Mouse (Mus musculus): ENCODE data around the gene Lingo2.
A peak's percentile ranks its signal among the peaks of the same experiment; 100 is the strongest.

Lingo2 gene

DNA sequence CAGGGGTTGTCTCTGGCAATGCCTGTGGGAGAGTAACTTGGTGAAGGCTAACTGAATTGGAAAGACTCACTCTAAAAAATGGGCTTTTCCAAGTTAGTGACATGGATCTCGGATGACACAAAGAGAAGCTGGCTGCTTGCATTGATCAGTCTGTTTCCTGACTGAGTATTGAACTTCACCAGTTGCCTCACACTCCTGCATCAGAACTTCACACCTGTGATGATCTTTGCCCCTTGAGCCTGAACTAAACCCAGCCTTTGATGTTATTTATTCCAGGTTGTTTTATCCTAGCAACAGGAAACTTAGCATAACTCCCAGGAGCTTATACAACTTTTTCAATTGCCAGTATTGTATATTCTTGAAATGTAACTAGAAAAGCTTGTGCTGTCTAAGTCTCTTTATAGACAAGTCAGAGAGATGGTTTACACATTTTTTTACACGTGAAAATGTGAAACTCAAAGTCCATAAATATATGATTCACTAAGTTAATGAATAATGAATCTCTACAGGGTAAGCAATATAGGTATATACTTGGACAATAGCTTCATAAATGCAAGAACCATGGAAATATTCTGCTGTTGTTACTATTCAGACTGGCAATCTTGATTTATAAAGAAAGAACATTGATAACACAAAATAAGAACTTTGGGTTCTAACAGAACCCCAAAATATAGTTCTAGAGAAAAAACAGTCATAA lies 410.7 kb downstream of the Lingo2 start:
- no peak for DNase-seq

DNA sequence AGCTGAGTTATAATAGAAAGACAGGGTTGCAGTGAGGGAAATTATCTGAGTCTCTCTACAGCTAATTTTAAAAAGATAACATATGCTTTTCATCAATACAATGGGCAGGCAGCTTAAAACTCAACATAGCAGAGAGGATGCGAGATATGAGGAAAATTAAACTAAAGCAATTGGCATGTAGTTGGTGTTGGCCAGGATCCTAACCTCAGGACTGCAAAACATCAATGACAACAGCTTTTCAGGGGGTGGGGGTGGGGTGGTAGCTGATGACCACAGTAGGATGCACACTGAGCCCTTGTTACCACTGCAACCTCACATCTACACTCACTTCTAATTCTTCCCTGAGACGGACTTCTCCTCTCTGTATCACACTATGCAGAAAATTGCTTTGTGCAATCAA lies 417.7 kb downstream of the Lingo2 start:
- DNase-seq: no peak

DNA sequence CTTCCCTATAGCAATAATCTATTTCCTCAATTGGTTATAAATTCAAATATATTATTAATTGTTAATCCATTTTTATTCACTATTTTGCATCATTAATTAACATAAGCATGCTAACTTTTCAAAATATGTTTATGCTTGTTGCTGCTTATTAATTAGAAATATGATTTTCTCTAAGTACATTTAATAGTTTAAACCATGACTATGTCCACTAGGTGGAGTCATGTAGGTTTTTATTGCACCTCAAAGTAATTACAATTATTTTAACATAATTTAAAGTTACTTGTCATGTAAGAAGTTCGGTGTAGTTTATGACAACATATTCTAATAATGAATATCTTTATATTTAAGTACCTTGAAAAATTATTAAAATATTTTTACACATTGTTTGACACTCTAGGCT lies 461.3 kb downstream of the Lingo2 start:
- DNase-seq: no peak

DNA sequence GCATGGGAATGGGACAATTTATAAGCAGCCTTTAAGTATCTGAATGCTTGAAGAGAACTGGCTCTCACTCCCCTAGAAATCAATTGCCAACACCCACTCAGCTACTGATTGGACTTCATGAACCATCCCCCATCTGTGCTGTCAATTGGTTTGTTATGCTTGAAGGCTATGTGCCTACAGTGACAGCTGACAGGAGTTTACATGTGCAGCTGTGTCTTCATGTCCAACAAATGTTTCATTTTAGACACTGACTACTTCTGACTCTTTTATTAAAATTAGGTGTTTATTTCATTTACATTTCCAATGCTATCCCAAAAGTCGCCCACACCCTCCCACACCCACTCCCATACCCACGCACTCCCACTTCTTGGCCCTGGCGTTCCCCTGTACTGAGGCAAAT lies 516.3 kb downstream of the Lingo2 start:
- no peak for DNase-seq

DNA sequence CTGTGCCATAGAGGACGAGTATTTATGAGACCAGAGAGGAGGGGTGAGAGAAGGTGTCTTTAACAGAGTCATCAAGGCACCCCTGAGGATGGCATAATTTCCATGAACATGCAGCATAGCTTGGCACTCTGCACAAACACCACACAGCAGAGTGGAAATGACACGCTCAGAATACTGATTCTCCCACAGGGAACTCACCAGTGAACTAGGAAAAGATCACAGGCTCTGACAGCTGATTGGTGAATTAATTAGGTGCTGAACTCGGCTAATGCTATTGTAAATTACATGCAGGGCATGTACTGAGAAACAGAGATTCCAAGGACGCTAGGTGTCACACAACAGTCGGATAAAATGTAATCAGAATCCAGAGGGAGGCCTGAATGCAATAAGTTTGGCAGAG lies 525.4 kb downstream of the Lingo2 start:
- no peak for DNase-seq

DNA sequence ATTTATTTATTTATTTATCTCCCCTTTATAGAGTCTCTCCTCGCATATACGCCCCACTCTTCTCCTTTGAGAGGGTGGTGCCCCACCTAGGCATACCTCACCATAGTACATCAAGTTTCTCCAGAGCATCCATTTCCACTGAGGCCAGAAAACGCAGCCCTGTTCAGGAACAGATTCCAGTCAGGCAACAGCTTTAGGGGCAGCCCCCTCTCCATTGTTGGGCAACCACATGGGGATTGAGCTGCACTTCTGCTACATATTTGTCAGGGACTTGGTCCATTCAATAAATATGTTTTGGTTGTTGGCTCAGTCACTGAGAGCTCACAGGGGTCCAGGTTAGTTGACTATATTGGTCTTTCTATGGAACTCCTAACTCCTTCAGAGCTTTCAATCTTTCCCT lies 544.2 kb downstream of the Lingo2 start:
- DNase-seq: no peak

DNA sequence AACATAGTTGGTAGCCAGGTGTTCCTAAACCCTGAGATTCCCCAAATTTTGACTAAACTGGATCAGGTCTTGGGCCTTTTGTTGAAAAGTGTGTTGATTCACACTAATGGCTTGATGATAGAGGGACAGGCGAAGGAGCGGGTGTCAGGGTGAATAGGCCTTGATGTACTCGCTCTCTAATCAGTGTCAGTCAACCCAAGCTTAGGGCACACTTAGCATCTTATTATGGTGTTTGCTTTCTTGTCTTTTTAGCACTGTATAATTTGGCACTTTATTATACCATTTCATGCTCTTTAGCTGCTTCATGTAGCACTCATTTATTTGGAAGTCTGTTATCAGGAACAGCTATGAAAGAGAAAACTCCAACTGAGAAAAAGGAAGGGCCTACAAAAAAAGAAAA lies 582.6 kb downstream of the Lingo2 start:
- no peak for DNase-seq

DNA sequence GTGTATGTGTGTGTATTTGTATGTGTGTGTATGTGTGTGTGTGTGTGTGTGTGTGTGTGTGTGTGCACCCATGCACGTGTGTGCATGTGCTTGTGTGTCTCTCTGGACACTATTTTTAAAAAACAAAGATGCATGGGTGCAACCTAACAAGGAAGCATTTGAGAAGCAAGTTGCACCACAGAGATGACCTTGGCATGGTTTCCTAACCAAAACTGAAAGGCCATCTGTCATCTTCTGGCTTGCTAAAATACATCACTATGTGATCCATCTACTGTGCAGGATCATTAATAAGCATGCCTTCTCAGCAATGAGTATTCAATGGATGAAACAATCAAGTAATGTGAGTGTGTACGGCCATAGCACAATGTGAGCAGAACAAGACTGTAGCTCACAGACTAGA lies 597.1 kb downstream of the Lingo2 start:
- DNase-seq: no peak

DNA sequence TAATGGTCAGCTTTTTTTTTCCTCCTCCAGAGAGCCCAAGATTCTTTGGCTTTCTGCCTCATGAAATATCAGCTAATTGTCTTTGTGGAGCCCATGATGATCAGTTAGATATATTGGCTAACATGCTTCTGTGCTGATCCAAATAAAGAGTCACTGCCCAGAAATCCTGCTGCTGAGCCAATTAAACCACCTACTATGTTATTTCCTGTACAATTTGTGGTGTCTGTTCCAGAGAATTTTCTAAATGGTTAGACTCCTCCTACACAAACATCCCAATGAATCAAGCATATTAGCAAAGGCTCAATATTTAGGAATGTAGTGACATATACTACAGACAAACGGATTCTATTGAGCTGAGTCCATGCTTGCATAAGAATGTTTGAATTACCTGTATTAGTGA lies 619.8 kb downstream of the Lingo2 start:
- no peak for DNase-seq

DNA sequence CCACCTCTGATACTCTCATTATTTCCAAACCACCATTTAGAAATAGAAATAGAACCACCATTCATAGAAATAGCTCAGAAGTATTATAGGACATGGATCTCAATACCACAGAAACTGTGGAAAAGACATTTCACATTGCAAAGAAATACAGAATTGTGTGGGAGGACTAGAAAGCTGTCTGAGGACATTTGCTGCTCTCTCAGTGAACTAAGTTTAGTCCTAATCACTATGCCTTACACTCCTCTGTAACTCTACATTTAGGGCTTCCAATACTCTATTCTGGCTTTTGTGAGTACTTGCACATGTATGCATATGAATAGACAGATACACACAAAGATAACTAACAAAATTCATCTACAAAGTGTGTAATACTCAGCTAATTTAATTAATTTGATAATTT lies 625.9 kb downstream of the Lingo2 start:
- no peak for DNase-seq

DNA sequence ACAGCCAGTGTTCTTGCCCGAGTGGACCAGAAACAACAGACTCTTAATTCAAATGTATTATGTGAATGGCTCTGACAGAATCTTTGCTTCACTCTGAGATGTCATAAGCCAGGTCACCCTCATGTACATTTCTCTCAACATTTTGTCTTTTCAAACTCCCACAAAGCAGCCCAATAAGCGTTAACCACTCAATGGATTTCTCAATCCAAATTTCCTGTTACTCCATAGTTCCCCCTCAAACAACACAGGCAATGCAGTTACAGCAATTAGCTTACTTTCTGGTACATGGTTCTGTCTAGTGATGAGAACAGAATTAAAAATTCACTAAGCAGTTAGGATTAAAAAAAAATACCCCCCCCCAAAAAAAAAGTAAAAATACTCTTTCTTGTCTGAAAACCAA lies 638.5 kb downstream of the Lingo2 start:
- no peak for DNase-seq

DNA sequence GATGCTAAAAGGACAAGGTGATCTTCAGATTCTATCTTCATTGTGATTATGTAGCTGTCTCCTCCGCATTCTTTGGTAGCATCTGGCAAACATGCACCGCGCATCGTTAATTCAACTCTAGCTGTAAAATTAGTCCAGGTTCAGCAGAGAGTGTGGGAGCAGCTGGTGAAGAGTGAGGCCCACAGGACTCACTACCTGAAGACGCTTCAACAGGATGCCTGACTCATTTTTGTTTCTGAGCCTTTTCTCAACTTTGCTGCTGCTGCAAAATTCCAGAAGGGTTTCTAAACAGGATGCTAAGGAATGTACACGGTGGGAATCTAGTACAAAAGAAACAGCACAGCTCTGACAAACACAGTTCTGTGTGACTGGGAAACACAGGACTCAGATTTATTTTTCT lies 640.1 kb downstream of the Lingo2 start:
- DNase-seq: no peak

DNA sequence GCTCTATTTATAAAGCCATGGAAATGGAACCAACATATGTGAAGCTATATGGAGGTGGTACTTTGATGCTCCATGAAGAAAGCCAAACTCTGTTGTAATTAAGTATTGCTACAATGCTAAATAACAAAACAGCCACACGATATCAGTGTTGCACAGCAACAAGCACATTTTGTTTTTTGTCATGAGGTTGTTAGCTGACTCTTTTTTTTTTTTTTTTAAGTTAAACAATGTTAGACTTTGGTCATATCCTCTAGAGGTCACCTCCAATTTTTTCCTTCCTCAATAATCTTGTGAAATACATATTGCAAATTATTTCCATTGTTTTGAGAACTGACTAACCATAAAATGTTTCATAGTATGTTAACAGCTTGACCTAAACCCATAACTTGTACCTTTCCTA lies 646.3 kb downstream of the Lingo2 start:
- DNase-seq: no peak

DNA sequence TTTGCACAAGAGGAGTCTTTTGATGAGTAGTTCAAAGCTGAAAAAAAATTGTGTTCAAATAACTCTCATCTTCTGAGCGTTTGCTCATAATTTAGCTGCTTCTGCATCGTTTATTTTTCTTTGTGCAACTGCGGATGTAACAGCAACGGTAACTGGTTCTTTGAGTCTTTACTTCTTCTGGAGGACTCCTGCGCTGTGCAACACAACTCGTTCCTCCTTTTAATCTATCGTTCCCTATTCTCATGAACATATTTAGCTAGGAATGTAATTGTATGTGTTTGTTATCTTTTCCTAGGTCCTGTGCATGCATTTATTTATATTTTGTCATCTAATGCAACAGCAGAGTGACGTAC lies 661.9 kb downstream of the Lingo2 start:
- DNase-seq: no peak

DNA sequence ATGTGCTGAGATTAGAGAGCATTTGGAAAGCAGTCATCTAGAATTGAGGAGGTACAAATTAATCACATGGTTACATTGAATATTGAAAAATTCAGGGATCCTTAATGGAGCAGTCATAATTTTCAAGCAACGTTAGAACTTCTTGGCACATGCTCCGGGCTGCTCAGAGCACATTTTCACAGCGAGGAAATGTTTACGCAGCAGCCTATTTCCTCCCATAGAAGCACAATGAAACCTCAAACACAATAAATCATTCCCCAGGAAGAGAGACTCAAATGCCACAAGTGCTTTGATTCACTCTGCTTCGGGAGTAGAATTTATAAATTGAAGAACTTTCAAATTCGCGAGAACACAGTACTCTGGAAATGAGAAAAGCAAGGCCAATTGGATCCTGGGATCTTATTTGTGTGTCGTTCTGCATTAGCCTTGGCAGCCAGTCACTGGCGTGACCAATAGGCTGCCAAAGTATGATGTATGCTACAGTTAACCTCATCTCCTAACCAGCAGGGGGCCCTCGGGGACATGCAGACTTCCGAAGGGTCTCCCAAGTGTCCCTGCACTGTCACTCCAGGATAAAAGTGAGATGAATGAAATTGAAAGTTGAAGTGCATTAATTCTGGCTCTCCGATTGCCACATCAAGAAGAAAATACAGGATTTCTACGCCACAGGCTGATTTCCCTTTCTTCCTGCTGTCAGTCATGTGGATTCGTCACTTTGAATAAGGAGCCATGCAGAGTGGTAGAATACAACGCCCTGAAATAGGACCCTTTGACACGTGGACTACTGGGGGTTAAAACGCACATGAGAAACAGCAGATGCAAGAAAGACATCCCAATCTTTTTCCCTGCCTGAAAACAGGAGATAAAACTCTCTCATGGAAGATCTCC lies 662.5 kb downstream of the Lingo2 start:
- peak; percentile 49 for DNase-seq

DNA sequence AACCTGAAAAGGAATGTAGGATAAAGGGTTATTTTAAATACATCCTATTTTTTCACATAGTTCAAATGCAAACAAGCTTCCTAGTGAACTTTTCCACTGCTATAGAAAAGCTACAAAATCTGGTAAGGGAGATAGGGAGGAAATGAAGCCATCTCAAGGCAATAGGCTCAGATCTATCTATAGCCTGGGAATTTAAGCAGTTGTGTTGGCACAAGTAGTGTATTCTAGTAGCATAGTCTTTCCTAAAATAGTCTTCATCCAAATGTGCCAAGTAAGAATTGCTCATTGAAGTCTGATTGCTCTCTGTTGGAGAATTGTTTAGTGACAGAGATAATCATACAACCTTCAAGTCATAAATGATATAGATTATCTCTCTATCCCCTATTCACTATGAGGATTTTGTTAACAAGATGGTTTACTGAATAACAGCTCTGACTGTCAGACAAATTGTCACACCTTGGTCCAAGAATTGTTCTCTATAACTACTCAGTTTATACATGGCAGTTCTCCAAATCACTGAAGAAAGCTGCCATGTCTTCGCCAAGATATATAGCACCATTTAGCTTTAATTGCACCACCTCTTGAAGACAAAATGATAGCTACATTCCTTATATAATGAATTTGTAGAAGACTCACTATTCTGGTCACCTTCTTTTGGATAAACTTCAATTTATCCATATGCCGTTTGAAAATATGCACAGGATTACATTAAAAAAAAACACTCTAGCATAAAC lies 688.9 kb downstream of the Lingo2 start:
- no peak for DNase-seq

DNA sequence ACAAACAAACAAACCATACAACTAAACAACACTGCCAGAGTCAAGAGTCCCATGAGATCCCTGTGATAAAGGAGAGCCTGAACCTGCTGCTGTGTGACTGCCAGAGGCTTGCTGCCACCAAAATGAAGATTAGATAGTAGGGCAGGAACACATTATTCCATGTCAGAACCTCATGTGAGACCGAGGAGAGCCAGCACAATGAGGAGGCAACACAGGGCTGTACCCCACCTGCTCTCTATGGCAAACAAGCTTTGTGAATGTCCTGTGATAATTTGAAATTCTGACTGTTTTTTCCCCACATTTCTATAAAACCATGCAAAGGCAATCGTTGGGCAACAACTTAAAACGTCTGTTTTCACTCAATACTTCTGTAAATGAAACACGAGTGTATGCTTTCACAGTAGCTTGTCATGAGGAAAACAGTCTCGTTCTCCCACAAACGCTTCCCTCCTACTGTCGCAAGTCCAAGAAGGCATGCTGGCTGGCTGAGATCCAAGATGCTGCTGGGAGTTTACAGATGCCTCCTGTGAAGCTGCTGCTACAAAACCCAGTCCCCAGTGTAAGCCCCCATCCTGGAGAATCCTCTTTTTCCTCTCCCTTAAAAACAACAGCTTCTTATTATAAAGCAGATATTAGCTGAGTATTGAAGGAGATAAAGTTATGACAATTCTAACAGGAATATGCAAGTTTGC lies 765.2 kb downstream of the Lingo2 start:
- DNase-seq: peak; percentile 30

DNA sequence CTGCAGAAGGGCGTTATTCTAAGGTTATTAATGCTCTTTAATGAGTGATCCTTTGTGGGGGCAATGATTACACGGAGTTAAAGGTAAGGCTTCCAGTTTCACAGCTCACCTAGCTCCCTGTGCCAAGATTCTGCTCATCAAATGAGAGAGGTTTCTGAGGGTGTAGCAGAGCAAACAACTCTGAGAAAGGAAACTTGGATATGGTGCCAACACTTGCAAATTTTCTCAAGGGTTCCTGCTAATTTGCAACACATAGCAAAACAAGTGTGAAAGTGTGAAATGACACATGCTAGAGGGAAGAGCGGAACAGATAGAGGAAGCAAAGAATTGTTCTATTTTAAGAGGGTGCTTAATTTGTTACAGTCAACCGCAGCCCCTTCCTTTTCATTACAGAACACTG lies 767.9 kb downstream of the Lingo2 start:
- no peak for DNase-seq

DNA sequence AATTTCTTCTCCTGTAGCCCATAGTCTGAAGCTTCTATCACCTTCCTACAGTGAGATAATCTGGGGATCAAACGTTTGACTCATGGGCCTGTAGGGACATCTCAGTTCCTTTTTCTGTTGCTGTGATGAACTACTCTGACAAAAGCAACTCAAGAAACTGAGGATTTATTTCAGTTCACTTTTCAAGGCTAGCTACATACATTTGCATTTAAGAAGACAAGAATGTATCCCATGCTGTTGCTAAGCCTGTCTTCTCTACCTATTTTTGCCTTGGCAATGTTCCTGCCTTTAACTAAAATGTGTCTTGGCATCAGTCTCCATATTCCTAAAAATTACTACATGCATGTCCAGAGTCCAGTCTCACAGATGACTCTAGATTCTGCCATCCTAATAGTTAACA lies 781.4 kb downstream of the Lingo2 start:
- DNase-seq: no peak

DNA sequence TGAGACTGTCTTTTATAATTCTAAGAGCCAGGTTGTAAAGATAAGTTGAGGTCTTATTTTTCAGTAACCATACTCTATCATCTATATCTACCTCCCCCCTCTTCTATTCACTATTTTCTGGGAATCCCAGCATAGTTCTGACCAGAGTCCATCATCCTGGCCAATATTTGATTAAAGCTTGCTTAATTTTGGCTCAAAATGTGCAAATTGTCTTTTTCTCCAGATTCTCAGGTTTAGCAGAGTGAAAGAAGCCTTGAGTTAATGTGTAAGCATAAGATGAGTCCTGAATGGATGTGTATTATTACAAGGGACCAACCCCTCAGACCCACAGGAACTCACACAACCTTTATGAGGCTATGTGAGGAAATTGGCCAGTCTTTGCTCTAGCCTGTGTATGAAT lies 820.2 kb downstream of the Lingo2 start:
- no peak for DNase-seq

DNA sequence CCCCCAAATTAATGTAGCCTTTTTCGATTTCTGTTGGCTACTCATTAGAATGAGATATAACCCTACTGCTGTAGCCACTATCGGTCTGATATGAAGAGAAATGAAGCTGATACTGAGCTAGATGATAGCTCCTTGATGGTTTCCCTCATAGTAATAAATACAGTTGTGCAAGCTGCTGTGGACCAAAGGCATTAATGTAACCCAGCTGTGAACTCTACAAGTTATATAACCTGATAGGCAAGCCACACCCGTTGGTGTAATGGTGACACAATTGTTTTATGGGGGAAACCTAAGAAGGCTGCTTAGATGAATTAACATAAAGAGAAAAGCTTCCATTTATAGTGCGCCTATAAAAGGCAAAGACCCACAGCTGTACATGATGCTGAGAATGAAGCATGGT lies 856.1 kb downstream of the Lingo2 start:
- no peak for DNase-seq

DNA sequence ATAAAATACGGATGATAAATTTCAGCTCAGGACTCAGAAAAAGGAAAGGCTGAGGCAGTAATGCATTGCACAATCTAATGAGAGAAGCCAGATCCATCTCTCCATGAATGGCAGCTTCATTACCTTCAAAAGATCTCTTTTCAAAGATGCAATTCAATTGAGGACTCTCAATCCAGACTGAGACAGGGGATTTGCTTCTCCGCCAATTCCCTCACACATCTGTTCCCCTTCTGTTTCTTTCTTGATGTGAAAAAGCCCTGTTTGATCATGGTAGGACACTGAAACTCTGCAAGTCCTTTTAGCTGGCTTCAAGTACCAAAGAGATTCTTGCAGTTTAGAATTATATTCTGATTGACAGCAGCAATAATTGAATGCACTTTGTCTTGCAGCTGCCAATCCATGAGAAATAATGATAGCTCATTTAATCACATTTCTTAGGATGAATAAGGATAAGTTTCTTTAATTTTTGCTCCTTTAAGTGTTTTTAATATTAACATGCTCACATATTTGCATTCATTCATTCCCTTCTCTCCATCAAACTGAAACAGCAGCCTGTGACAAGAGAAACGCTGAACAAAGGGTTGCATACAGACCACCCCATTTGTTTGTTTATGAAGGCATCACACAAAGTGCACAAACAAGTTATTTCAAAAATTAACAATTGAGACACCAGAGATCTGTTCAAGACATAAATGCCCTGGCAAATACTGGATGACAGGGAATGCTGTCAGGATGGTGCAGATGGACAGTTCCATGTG lies 870.3 kb downstream of the Lingo2 start:
- no peak for DNase-seq
